22 mouse cellular contexts compared by ENCODE assay signal in genomic region chr16:75531705-75532104, GRCm38 (mm10). TPM values are rescaled to one million over a fixed set of nuclear protein-coding genes. Genes with fewer than 3 reads are reported as not detected.
A peak's percentile ranks its signal among the peaks of the same experiment; 100 is the strongest.
DNase-seq lines count a peak whose midpoint lies in the region; ATAC-seq and TF ChIP-seq lines count a peak whose summit lies in the region.
"Had no signal": no experiment of that assay in that cellular context is flagged by ENCODE, and none has a peak within 500 bp of the region (broad histone marks: within the 10 kb centered on the region; RNA-seq: fewer than 3 reads in every experiment).

No protein-coding gene starts in this region.

- no peaks in the 10 kb centered on the region for H3K27me3 ChIP-seq in forebrain, postnatal 0 days (ENCODE audit: insufficient read depth, low read length)
- no peaks in the 10 kb centered on the region for H3K27me3 ChIP-seq in forebrain, embryonic 13.5 days
- H3K27me3 ChIP-seq in liver, embryonic 11.5 days (replicated peaks; ENCODE audit: control insufficient read depth, insufficient read depth, low read length): no peaks in the 10 kb centered on the region
- H3K27me3 ChIP-seq: forebrain, embryonic 12.5 days; midbrain, embryonic 13.5 days had no signal

- WGBS in forebrain, postnatal 0 days: 16% methylated on average over 1 of the region's 1 CpGs
- WGBS in forebrain, embryonic 13.5 days: 45% methylated on average over 1 of the region's 1 CpGs
- WGBS in liver, embryonic 11.5 days: 14% methylated on average over 1 of the region's 1 CpGs

- no peak for ATAC-seq in forebrain, postnatal 0 days
- no peak for ATAC-seq in forebrain, embryonic 13.5 days
- ATAC-seq in liver, embryonic 11.5 days (replicated peaks; ENCODE audit: low FRiP score): no peak
- ATAC-seq: midbrain, embryonic 13.5 days had no signal

- H3K4me1 ChIP-seq in forebrain, postnatal 0 days (ENCODE audit: insufficient read depth): no peaks in the 10 kb centered on the region
- H3K4me1 ChIP-seq in forebrain, embryonic 13.5 days: no peaks in the 10 kb centered on the region
- H3K4me1 ChIP-seq in liver, embryonic 11.5 days (replicated peaks; ENCODE audit: control insufficient read depth, insufficient read depth, low read length): no peaks in the 10 kb centered on the region
- H3K4me1 ChIP-seq: forebrain, embryonic 12.5 days; midbrain, embryonic 13.5 days had no signal

- TF ChIP-seq CTCF in forebrain, postnatal 0 days (IDR thresholded peaks at IDR 0.05; ENCODE audit: low read depth): peak; percentile 55
- peak; percentile 54 for TF ChIP-seq CTCF in left cerebral cortex, adult 2 months (IDR thresholded peaks at IDR 0.05)

- no peaks in the 10 kb centered on the region for H3K9me3 ChIP-seq in forebrain, postnatal 0 days (ENCODE audit: low read length)
- no peaks in the 10 kb centered on the region for H3K9me3 ChIP-seq in forebrain, embryonic 13.5 days (replicated peaks)
- no peaks in the 10 kb centered on the region for H3K9me3 ChIP-seq in liver, embryonic 11.5 days (ENCODE audit: control insufficient read depth, low read length)
- H3K9me3 ChIP-seq: forebrain, embryonic 12.5 days; midbrain, embryonic 13.5 days had no signal

- H3K36me3 ChIP-seq in forebrain, postnatal 0 days (ENCODE audit: insufficient read depth): no peaks in the 10 kb centered on the region
- no peaks in the 10 kb centered on the region for H3K36me3 ChIP-seq in forebrain, embryonic 13.5 days (ENCODE audit: poor library complexity, severe bottlenecking)
- no peaks in the 10 kb centered on the region for H3K36me3 ChIP-seq in liver, embryonic 11.5 days (ENCODE audit: control insufficient read depth, insufficient read depth, low read length)
- H3K36me3 ChIP-seq: forebrain, embryonic 12.5 days; midbrain, embryonic 13.5 days had no signal

- no peak overlapping the region for H3K4me3 ChIP-seq in forebrain, postnatal 0 days (ENCODE audit: low read depth, low read length)
- H3K4me3 ChIP-seq in forebrain, embryonic 13.5 days: no peak overlapping the region
- H3K4me3 ChIP-seq in left cerebral cortex, adult 2 months: no peak overlapping the region
- no peak overlapping the region for H3K4me3 ChIP-seq in liver, embryonic 11.5 days (ENCODE audit: low read depth, low read length)
- H3K4me3 ChIP-seq: forebrain, embryonic 12.5 days; midbrain, embryonic 13.5 days had no signal

- DNase-seq in forebrain, postnatal 0 days: peak; percentile 45
- no peak for DNase-seq in left cerebral cortex, adult 2 months (ENCODE audit: extremely low spot score in 1 of 2, low spot score in 2 of 2)
- DNase-seq in left cerebral cortex, postnatal 4 days: no peak
- DNase-seq in Muller cell, postnatal 12 days (ENCODE audit: inconsistent ontology term): peak; percentile 5
- peak; percentile 55 for DNase-seq in retina, embryonic 14.5 days (ENCODE audit: low spot score)
- DNase-seq in liver, embryonic 11.5 days (ENCODE audit: low spot score): no peak
- no peak for DNase-seq in heart, postnatal 10 days
- DNase-seq: adrenal gland, postnatal 10 days; cerebellum, adult 9-11 months; gastrocnemius, postnatal 10 days; kidney, postnatal 10 days; lung, postnatal 4 days had no signal

- intact Hi-C loops in left cerebral cortex, adult 2 months (cut with DNase I): loop anchor here (2.0 kb wide), 2 partner anchors 189 to 675 kb away; no protein-coding TSS in a partner anchor
- intact Hi-C loops in left cerebral cortex, postnatal 4 days (cut with DNase I): loop anchor here (5.0 kb wide), 2 partner anchors 189 to 674 kb away; no protein-coding TSS in a partner anchor
- intact Hi-C loops in heart, postnatal 10 days (cut with DNase I): loop anchor here (5.0 kb wide), 1 partner anchor 189 kb away; no protein-coding TSS in a partner anchor

- H3K4me2 ChIP-seq in forebrain, postnatal 0 days (ENCODE audit: low read depth): no peak overlapping the region
- no peak overlapping the region for H3K4me2 ChIP-seq in forebrain, embryonic 13.5 days
- no peak overlapping the region for H3K4me2 ChIP-seq in liver, embryonic 11.5 days
- H3K4me2 ChIP-seq: forebrain, embryonic 12.5 days; midbrain, embryonic 13.5 days had no signal

- no peak overlapping the region for H3K27ac ChIP-seq in forebrain, postnatal 0 days (ENCODE audit: low read depth, low read length)
- no peak overlapping the region for H3K27ac ChIP-seq in forebrain, embryonic 13.5 days
- H3K27ac ChIP-seq in left cerebral cortex, adult 2 months: no peak overlapping the region
- no peak overlapping the region for H3K27ac ChIP-seq in liver, embryonic 11.5 days (ENCODE audit: low read depth, low read length)
- H3K27ac ChIP-seq: forebrain, embryonic 12.5 days; midbrain, embryonic 13.5 days had no signal

- no peak overlapping the region for H3K9ac ChIP-seq in forebrain, postnatal 0 days
- H3K9ac ChIP-seq in forebrain, embryonic 13.5 days: no peak overlapping the region
- no peak overlapping the region for H3K9ac ChIP-seq in liver, embryonic 11.5 days (ENCODE audit: low read depth, low read length)
- H3K9ac ChIP-seq: forebrain, embryonic 12.5 days; midbrain, embryonic 13.5 days had no signal

RNA-seq across cellular contexts. Expression of gene Lipi, which starts 54.2 kb away (rescaled TPM):
- 0.10 TPM in 1 of 2 replicates, not detected in the other for total RNA-seq in forebrain, postnatal 0 days (2014; rRNA removed)
- not detected in 2 replicates for polyA plus RNA-seq in forebrain, postnatal 0 days (2015; fragmentation: Nextera tagmentation; extraction: Ambion mirVana)
- not detected in 2 replicates for polyA plus RNA-seq in forebrain, embryonic 13.5 days (2015; fragmentation: Nextera tagmentation; extraction: Ambion mirVana)
- total RNA-seq in left cerebral cortex, adult 2 months (2021): not detected
- total RNA-seq in left cerebral cortex, postnatal 4 days (2021): not detected
- polyA plus RNA-seq in liver, embryonic 11.5 days (2014; fragmentation: Nextera tagmentation; extraction: Ambion mirVana): not detected in 2 replicates
- total RNA-seq in heart, postnatal 10 days (2021): not detected
- total RNA-seq: adrenal gland, postnatal 10 days; ES-E14; heart, adult 8-10 months; heart, postnatal 25 days had no signal
- polyA plus RNA-seq: forebrain, embryonic 12.5 days; intestine, embryonic 14.5 days; limb, embryonic 11.5 days; liver, embryonic 16.5 days; midbrain, embryonic 13.5 days; urinary bladder, adult 2 months had no signal

Comparison
In these comparisons a context has a peak if more than half of its experiments do, and no peak if none do; other contexts are left out.
1. DNase-seq: peak in forebrain, postnatal 0 days (single experiment), Muller cell, postnatal 12 days (single experiment) and retina, embryonic 14.5 days (single experiment); none in left cerebral cortex, adult 2 months (0 of 2), left cerebral cortex, postnatal 4 days (single experiment), liver, embryonic 11.5 days (single experiment) and heart, postnatal 10 days (0 of 2).